Mouse (Mus musculus): ENCODE measurements at regions not wholly inside any gene's neighbourhood (a gene's known extent, or its start where the extent isn't known, plus 50 kb on each side); places are given as distances from the start of the nearest gene placed in this dataset.

GRCm38 (mm10) chr13:90425379-90425778 lies 336.0 kb upstream of the Xrcc4 start:
- no peak for ATAC-seq (ENCODE audit: insufficient read depth)
- H3K27ac ChIP-seq (replicated peaks) = no peak overlapping the region
- H3K36me3 ChIP-seq (replicated peaks) = no peaks in the 10 kb centered on the region
- no peaks in the 10 kb centered on the region for H3K4me1 ChIP-seq (replicated peaks)
- H3K4me2 ChIP-seq = no peak overlapping the region
- WGBS (ENCODE audit: insufficient replicate concordance) = 43% methylated on average over 1 of the region's 1 CpGs
- H3K27me3 ChIP-seq = no peaks in the 10 kb centered on the region
- H3K4me3 ChIP-seq (replicated peaks) = no peak overlapping the region
- no peaks in the 10 kb centered on the region for H3K9me3 ChIP-seq (replicated peaks)
- no peak overlapping the region for H3K9ac ChIP-seq

- WGBS (ENCODE audit: insufficient replicate concordance) = 54% methylated on average over 5 of the region's 5 CpGs
- no peaks in the 10 kb centered on the region for H3K4me1 ChIP-seq (replicated peaks)
- no peaks in the 10 kb centered on the region for H3K27me3 ChIP-seq
- no peak overlapping the region for H3K4me2 ChIP-seq
- no peaks in the 10 kb centered on the region for H3K36me3 ChIP-seq (replicated peaks)
- H3K4me3 ChIP-seq (replicated peaks) = no peak overlapping the region
- H3K9ac ChIP-seq = no peak overlapping the region
- no peak for ATAC-seq (ENCODE audit: insufficient read depth)
- no peaks in the 10 kb centered on the region for H3K9me3 ChIP-seq (replicated peaks)
- H3K27ac ChIP-seq (replicated peaks) = no peak overlapping the region
Measured at GRCm38 (mm10) chr13:90424541-90424940, 335.1 kb upstream of the Xrcc4 start.

- H3K9ac ChIP-seq = no peak overlapping the region
- H3K27ac ChIP-seq (replicated peaks) = no peak overlapping the region
- H3K27me3 ChIP-seq = no peaks in the 10 kb centered on the region
- H3K4me3 ChIP-seq (replicated peaks) = no peak overlapping the region
- no peaks in the 10 kb centered on the region for H3K9me3 ChIP-seq (replicated peaks)
- WGBS (ENCODE audit: insufficient replicate concordance) = 68% methylated on average over 4 of the region's 4 CpGs
- no peak for ATAC-seq (ENCODE audit: insufficient read depth)
- H3K4me2 ChIP-seq = no peak overlapping the region
- H3K36me3 ChIP-seq (replicated peaks) = no peaks in the 10 kb centered on the region
- H3K4me1 ChIP-seq (replicated peaks) = no peaks in the 10 kb centered on the region
Measured at GRCm38 (mm10) chr13:90420966-90421365, 331.6 kb upstream of the Xrcc4 start.

GRCm38 (mm10) chr13:90404392-90404791 lies 315.0 kb upstream of the Xrcc4 start:
- Histone ChIP-seq H3K4me3 (replicated peaks) (no peak overlapping the region), H3K9me3 (replicated peaks) (no peaks in the 10 kb centered on the region), H3K27me3 (no peaks in the 10 kb centered on the region), H3K36me3 (replicated peaks) (no peaks in the 10 kb centered on the region), H3K4me1 (replicated peaks) (no peaks in the 10 kb centered on the region), H3K4me2 (no peak overlapping the region), H3K27ac (replicated peaks) (no peak overlapping the region), H3K9ac (no peak overlapping the region)
- 67% methylated on average over 4 of the region's 4 CpGs for WGBS (ENCODE audit: insufficient replicate concordance)
- no peak for ATAC-seq (ENCODE audit: insufficient read depth)

- Histone ChIP-seq H3K4me1 (replicated peaks) (no peaks in the 10 kb centered on the region), H3K4me2 (no peak overlapping the region), H3K27me3 (no peaks in the 10 kb centered on the region), H3K4me3 (replicated peaks) (no peak overlapping the region), H3K9me3 (replicated peaks) (no peaks in the 10 kb centered on the region), H3K9ac (no peak overlapping the region), H3K27ac (replicated peaks) (no peak overlapping the region), H3K36me3 (replicated peaks) (no peaks in the 10 kb centered on the region)
- ATAC-seq (ENCODE audit: insufficient read depth) = no peak
- 49% methylated on average over 1 of the region's 1 CpGs for WGBS (ENCODE audit: insufficient replicate concordance)
Measured at GRCm38 (mm10) chr13:90402061-90402460, 312.7 kb upstream of the Xrcc4 start.

- H3K4me2 ChIP-seq = no peak overlapping the region
- no peak overlapping the region for H3K27ac ChIP-seq (replicated peaks)
- H3K36me3 ChIP-seq (replicated peaks) = no peaks in the 10 kb centered on the region
- no peaks in the 10 kb centered on the region for H3K4me1 ChIP-seq (replicated peaks)
- no peak overlapping the region for H3K4me3 ChIP-seq (replicated peaks)
- H3K9me3 ChIP-seq (replicated peaks) = no peaks in the 10 kb centered on the region
- 53% methylated on average over 1 of the region's 1 CpGs for WGBS (ENCODE audit: insufficient replicate concordance)
- no peaks in the 10 kb centered on the region for H3K27me3 ChIP-seq
- ATAC-seq (ENCODE audit: insufficient read depth) = no peak
- H3K9ac ChIP-seq = no peak overlapping the region
Measured at GRCm38 (mm10) chr13:90401496-90401895, 312.1 kb upstream of the Xrcc4 start.

GRCm38 (mm10) chr13:90395274-90396023 lies 306.0 kb upstream of the Xrcc4 start:
- 56% methylated on average over 8 of the region's 8 CpGs for WGBS (ENCODE audit: insufficient replicate concordance)
- Histone ChIP-seq H3K9me3 (replicated peaks) (no peaks in the 10 kb centered on the region), H3K27ac (replicated peaks) (no peak overlapping the region), H3K27me3 (no peaks in the 10 kb centered on the region), H3K4me2 (no peak overlapping the region), H3K36me3 (replicated peaks) (no peaks in the 10 kb centered on the region), H3K4me3 (replicated peaks) (no peak overlapping the region), H3K9ac (no peak overlapping the region), H3K4me1 (replicated peaks) (no peaks in the 10 kb centered on the region)
- ATAC-seq (ENCODE audit: insufficient read depth) = no peak

GRCm38 (mm10) chr13:90394815-90395241 lies 305.4 kb upstream of the Xrcc4 start:
- H3K27ac ChIP-seq (replicated peaks) = no peak overlapping the region
- H3K9ac ChIP-seq = no peak overlapping the region
- H3K4me2 ChIP-seq = no peak overlapping the region
- no peaks in the 10 kb centered on the region for H3K27me3 ChIP-seq
- H3K4me3 ChIP-seq (replicated peaks) = no peak overlapping the region
- no peaks in the 10 kb centered on the region for H3K4me1 ChIP-seq (replicated peaks)
- no peaks in the 10 kb centered on the region for H3K9me3 ChIP-seq (replicated peaks)
- H3K36me3 ChIP-seq (replicated peaks) = no peaks in the 10 kb centered on the region
- 49% methylated on average over 5 of the region's 5 CpGs for WGBS (ENCODE audit: insufficient replicate concordance)
- no peak for ATAC-seq (ENCODE audit: insufficient read depth)

- Histone ChIP-seq H3K27ac (replicated peaks) (no peak overlapping the region), H3K4me1 (replicated peaks) (no peaks in the 10 kb centered on the region), H3K9me3 (replicated peaks) (no peaks in the 10 kb centered on the region), H3K4me2 (no peak overlapping the region), H3K36me3 (replicated peaks) (no peaks in the 10 kb centered on the region), H3K9ac (no peak overlapping the region), H3K4me3 (replicated peaks) (no peak overlapping the region), H3K27me3 (no peaks in the 10 kb centered on the region)
- ATAC-seq (ENCODE audit: insufficient read depth) = no peak
Measured at GRCm38 (mm10) chr13:90392415-90392814, 303.0 kb upstream of the Xrcc4 start.

GRCm38 (mm10) chr13:90376619-90377018 lies 287.2 kb upstream of the Xrcc4 start:
- Histone ChIP-seq H3K4me1 (replicated peaks) (no peaks in the 10 kb centered on the region), H3K36me3 (replicated peaks) (no peaks in the 10 kb centered on the region), H3K4me2 (no peak overlapping the region), H3K27me3 (no peaks in the 10 kb centered on the region), H3K4me3 (replicated peaks) (no peak overlapping the region), H3K9ac (no peak overlapping the region), H3K9me3 (replicated peaks) (no peaks in the 10 kb centered on the region), H3K27ac (replicated peaks) (no peak overlapping the region)
- WGBS (ENCODE audit: insufficient replicate concordance) = 58% methylated on average over 3 of the region's 3 CpGs
- ATAC-seq (ENCODE audit: insufficient read depth) = no peak

GRCm38 (mm10) chr13:90376207-90376606 lies 286.8 kb upstream of the Xrcc4 start:
- Histone ChIP-seq H3K9ac (no peak overlapping the region), H3K9me3 (replicated peaks) (no peaks in the 10 kb centered on the region), H3K27ac (replicated peaks) (no peak overlapping the region), H3K36me3 (replicated peaks) (no peaks in the 10 kb centered on the region), H3K4me2 (no peak overlapping the region), H3K27me3 (no peaks in the 10 kb centered on the region), H3K4me3 (replicated peaks) (no peak overlapping the region), H3K4me1 (replicated peaks) (no peaks in the 10 kb centered on the region)
- no peak for ATAC-seq (ENCODE audit: insufficient read depth)
- 65% methylated on average over 6 of the region's 6 CpGs for WGBS (ENCODE audit: insufficient replicate concordance)

Measured in liver, embryonic 15.5 days (tissue).